Mouse (Mus musculus): ENCODE data around the gene Lysmd2. TPM values are rescaled to one million over a fixed set of nuclear protein-coding genes. Genes with fewer than 3 reads are reported as not detected.
A peak's percentile ranks its signal among the peaks of the same experiment; 100 is the strongest.

Lysmd2 gene
- polyA plus RNA-seq (2012; rRNA removed): 115 and 120 TPM in 2 replicates

DNA sequence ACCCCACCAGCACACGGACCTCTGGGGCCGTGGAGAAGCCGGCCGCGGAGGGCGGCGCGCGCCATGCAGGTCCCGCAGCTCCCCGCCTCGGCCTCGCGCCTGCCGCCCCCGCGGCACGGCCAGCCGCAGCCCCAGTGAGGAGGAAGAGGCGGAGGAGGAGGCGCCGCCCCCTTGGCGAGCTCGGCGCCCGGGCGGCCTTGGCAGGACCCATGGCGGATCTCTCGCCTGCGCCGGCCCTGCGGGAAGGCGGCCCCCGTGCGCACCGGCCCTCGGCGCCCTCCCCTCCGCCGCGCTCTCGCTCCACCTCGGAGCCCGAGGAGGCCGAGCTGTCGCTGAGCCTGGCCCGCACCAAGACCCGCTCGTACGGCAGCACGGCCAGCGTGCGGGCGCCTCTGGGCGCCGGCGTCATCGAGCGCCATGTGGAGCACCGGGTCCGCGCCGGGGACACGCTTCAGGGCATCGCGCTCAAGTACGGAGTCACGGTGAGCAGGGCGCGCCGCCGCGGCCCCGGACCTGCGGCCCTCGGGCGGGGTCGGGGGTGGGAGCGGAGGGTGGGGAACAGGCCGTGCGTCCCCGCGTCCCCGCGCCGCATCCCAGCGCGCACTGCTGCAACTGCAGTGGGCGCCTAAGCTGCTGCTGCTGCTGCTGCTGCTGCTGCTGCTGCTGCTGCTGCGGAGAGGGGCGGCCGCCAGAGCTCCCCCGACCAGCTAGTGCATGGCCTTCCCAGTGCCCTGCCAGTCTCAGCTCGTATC lies at the start of gene Lysmd2:
Lysmd2 (plus strand) TSS at position 186 of the 752 bp plus-strand sequence.
- peak within 1 kb of the TSS; percentile 89 for H3K4me3 ChIP-seq (replicated peaks; ENCODE audit: insufficient read depth, low read depth, low read length)
- TF ChIP-seq CTCF (IDR thresholded peaks at IDR 0.05; ENCODE audit: borderline replicate concordance, insufficient read depth, low read depth, low read length) (no peak), POLR2A (IDR thresholded peaks at IDR 0.05; ENCODE audit: borderline replicate concordance, insufficient read depth, low read length) (peak; percentile 48; the same call in 1 of the 2 replicates)
- no peaks in the 10 kb centered on the region for H3K27me3 ChIP-seq (ENCODE audit: control insufficient read depth, insufficient read depth, low read length)
- H3K27ac ChIP-seq (ENCODE audit: insufficient read depth, low read length): peak within 1 kb of the TSS; percentile 96
- DNase-seq: peak; percentile 87 to 88
- peaks cover 8% of the 10 kb centered on the region; the same call in 1 of the 2 replicates for H3K4me1 ChIP-seq (ENCODE audit: control insufficient read depth, insufficient read depth, low read length)
- WGBS: 1% methylated on average over 89 of the region's 94 CpGs

- 93% methylated on average over 6 of the region's 6 CpGs for whole genome bisulfite sequencing
- TF ChIP-seq POLR2A (IDR thresholded peaks at IDR 0.05; ENCODE audit: borderline replicate concordance, insufficient read depth, low read length) (no peak), CTCF (IDR thresholded peaks at IDR 0.05; ENCODE audit: borderline replicate concordance, insufficient read depth, low read depth, low read length) (no peak)
These were observed 46.2 kb upstream of the Lysmd2 start for GRCm38 (mm10) chr9:75579321-75579720.

GRCm38 (mm10) chr9:75581694-75582350 lies 43.7 kb upstream of the Lysmd2 start:
- Histone ChIP-seq H3K27me3 (ENCODE audit: control insufficient read depth, insufficient read depth, low read length) (no peaks in the 10 kb centered on the region), H3K4me1 (ENCODE audit: control insufficient read depth, insufficient read depth, low read length) (no peaks in the 10 kb centered on the region), H3K4me3 (replicated peaks; ENCODE audit: insufficient read depth, low read depth, low read length) (no peak overlapping the region), H3K27ac (ENCODE audit: insufficient read depth, low read length) (no peak overlapping the region)
- no peak for DNase-seq
- TF ChIP-seq POLR2A (IDR thresholded peaks at IDR 0.05; ENCODE audit: borderline replicate concordance, insufficient read depth, low read length): no peak
- TF ChIP-seq CTCF (IDR thresholded peaks at IDR 0.05; ENCODE audit: borderline replicate concordance, insufficient read depth, low read depth, low read length): peak; percentile 30; the same call in 1 of the 2 replicates
- 55% methylated on average over 7 of the region's 7 CpGs for WGBS

More at GRCm38 (mm10) chr9:75579321-75579720, 46.2 kb upstream of the Lysmd2 start:
- no peak for DNase-seq
- H3K27ac ChIP-seq (ENCODE audit: insufficient read depth, low read length): no peak overlapping the region
- H3K4me1 ChIP-seq (ENCODE audit: control insufficient read depth, insufficient read depth, low read length): no peaks in the 10 kb centered on the region
- H3K27me3 ChIP-seq (ENCODE audit: control insufficient read depth, insufficient read depth, low read length): no peaks in the 10 kb centered on the region
- H3K4me3 ChIP-seq (replicated peaks; ENCODE audit: insufficient read depth, low read depth, low read length): no peak overlapping the region

- Histone ChIP-seq H3K27me3 (ENCODE audit: control insufficient read depth, insufficient read depth, low read length) (no peaks in the 10 kb centered on the region), H3K4me1 (ENCODE audit: control insufficient read depth, insufficient read depth, low read length) (no peaks in the 10 kb centered on the region), H3K27ac (ENCODE audit: insufficient read depth, low read length) (no peak overlapping the region), H3K4me3 (replicated peaks; ENCODE audit: insufficient read depth, low read depth, low read length) (no peak overlapping the region)
- no peak for DNase-seq
- TF ChIP-seq POLR2A (IDR thresholded peaks at IDR 0.05; ENCODE audit: borderline replicate concordance, insufficient read depth, low read length): no peak
- TF ChIP-seq CTCF (IDR thresholded peaks at IDR 0.05; ENCODE audit: borderline replicate concordance, insufficient read depth, low read depth, low read length): no peak
- WGBS: 80% methylated on average over 15 of the region's 15 CpGs
These were observed 35.4 kb upstream of the Lysmd2 start for GRCm38 (mm10) chr9:75589850-75590790.

DNA sequence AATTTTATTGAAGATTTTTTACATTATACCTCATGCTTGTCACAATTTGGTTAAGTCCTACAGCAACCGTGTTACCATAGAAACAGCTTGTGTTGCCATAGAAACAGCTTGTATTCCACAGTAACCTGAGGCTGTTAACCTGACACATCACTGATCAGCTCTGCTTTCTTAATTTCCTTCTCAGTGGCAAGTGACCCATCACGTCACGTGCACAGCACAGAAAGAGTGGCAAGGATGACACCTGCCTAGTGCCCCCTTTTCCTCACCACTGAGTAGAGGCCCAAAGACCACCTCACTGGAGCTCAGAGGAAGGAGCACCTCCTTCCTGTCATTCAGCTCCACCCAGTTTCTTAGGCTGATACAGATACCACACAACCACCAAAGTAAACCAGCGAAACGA lies 32.1 kb upstream of the Lysmd2 start:
- Histone ChIP-seq H3K4me1 (ENCODE audit: control insufficient read depth, insufficient read depth, low read length) (peaks cover 13% of the 10 kb centered on the region), H3K27me3 (ENCODE audit: control insufficient read depth, insufficient read depth, low read length) (no peaks in the 10 kb centered on the region), H3K27ac (ENCODE audit: insufficient read depth, low read length) (no peak overlapping the region), H3K4me3 (replicated peaks; ENCODE audit: insufficient read depth, low read depth, low read length) (no peak overlapping the region)
- no peak for DNase-seq
- 91% methylated on average over 5 of the region's 5 CpGs for WGBS
- no peak for TF ChIP-seq POLR2A (IDR thresholded peaks at IDR 0.05; ENCODE audit: borderline replicate concordance, insufficient read depth, low read length)
- TF ChIP-seq CTCF (IDR thresholded peaks at IDR 0.05; ENCODE audit: borderline replicate concordance, insufficient read depth, low read depth, low read length): no peak

GRCm38 (mm10) chr9:75597036-75597435 lies 28.5 kb upstream of the Lysmd2 start:
- WGBS: 25% methylated on average over 13 of the region's 13 CpGs
- Histone ChIP-seq H3K27ac (ENCODE audit: insufficient read depth, low read length) (peak overlapping the region; percentile 79), H3K4me3 (replicated peaks; ENCODE audit: insufficient read depth, low read depth, low read length) (no peak overlapping the region), H3K27me3 (ENCODE audit: control insufficient read depth, insufficient read depth, low read length) (no peaks in the 10 kb centered on the region), H3K4me1 (ENCODE audit: control insufficient read depth, insufficient read depth, low read length) (peaks cover 37% of the 10 kb centered on the region)
- DNase-seq: peak; percentile 44 to 59
- no peak for TF ChIP-seq CTCF (IDR thresholded peaks at IDR 0.05; ENCODE audit: borderline replicate concordance, insufficient read depth, low read depth, low read length)
- no peak for TF ChIP-seq POLR2A (IDR thresholded peaks at IDR 0.05; ENCODE audit: borderline replicate concordance, insufficient read depth, low read length)

- peaks cover 37% of the 10 kb centered on the region for H3K4me1 ChIP-seq (ENCODE audit: control insufficient read depth, insufficient read depth, low read length)
- H3K27me3 ChIP-seq (ENCODE audit: control insufficient read depth, insufficient read depth, low read length): no peaks in the 10 kb centered on the region
- DNase-seq: peak in 1 of 2 experiments; percentile 32
- TF ChIP-seq POLR2A (IDR thresholded peaks at IDR 0.05; ENCODE audit: borderline replicate concordance, insufficient read depth, low read length) (no peak), CTCF (IDR thresholded peaks at IDR 0.05; ENCODE audit: borderline replicate concordance, insufficient read depth, low read depth, low read length) (no peak)
- H3K4me3 ChIP-seq (replicated peaks; ENCODE audit: insufficient read depth, low read depth, low read length): no peak overlapping the region
- H3K27ac ChIP-seq (ENCODE audit: insufficient read depth, low read length): peak overlapping the region; percentile 79
- 71% methylated on average over 4 of the region's 4 CpGs for WGBS
These were observed 27.9 kb upstream of the Lysmd2 start for GRCm38 (mm10) chr9:75597596-75597995.

Measured in cerebellum, adult 2 months (tissue).